Mouse (Mus musculus): ENCODE data around the gene Klf12.

Gene Klf12

GRCm38 (mm10) chr14:100284119-100284860 is at the start of gene Klf12:
TSS of gene Klf12 (minus strand) at chr14:100284679.
- peak; percentile 86 for DNase-seq (ENCODE audit: extremely low spot score, low spot score)

DNA sequence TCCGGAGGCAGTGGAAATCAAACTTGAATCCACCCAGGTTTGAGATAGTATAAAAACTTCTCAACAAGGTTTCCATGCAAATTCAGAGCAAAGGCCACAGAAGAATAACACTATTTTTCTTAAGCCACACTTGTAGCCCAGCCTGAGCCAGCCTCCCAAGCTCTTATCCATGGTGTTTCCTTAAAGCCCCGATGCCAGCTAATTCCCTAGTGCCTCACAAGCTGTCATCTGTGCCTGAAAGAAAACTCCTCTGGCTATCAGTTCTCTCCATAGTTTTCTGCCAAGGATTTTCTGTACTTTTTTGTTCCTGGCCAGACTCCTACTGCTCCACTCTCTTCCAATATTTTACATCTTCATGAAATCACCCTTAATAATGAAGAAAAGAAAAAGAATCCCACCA is 48.9 kb upstream of the Klf12 start:
- no peak for DNase-seq (ENCODE audit: extremely low spot score, low spot score)

GRCm38 (mm10) chr14:100328602-100329276 is 44.3 kb upstream of the Klf12 start:
- no peak for DNase-seq (ENCODE audit: extremely low spot score, low spot score)

DNA sequence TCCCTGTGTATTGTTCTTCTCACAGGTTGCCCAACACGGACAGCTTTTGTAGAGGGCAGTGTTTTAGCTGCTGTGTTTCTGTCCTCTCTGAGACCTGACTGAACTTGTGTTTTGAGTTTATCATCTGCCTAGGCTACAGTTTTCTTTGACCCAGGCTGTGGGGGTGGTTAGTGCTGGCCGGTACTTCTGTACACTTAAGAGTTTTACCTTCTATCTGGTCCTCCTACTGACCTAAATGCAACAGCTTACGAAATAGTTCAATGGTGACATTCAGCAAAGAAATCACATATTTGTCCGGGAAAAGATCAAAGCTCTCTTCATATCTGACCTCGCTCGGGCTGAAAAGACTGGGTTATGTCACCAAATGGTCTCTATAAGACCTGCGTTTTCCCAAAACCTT is 39.8 kb upstream of the Klf12 start:
- DNase-seq (ENCODE audit: extremely low spot score, low spot score): no peak

DNA sequence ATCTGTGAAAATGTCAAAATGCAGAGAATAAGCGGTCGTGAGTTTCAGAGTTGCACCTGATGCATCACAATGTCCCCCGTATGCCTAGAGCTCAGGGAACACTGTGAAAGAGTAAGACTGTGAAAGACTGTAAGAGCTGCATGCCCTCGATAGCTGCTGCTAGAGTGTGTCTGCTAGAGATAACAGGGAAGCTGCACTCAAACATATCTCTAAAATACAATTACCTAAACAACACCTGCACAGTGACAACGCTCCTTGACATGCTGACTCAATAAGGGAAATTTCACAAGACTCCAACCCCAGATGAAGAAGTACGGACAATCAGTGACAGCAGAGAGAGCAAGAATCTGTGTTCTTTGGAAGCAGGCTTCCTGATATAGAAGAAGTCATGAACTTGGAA is 37.5 kb upstream of the Klf12 start:
- no peak for DNase-seq (ENCODE audit: extremely low spot score, low spot score)

DNA sequence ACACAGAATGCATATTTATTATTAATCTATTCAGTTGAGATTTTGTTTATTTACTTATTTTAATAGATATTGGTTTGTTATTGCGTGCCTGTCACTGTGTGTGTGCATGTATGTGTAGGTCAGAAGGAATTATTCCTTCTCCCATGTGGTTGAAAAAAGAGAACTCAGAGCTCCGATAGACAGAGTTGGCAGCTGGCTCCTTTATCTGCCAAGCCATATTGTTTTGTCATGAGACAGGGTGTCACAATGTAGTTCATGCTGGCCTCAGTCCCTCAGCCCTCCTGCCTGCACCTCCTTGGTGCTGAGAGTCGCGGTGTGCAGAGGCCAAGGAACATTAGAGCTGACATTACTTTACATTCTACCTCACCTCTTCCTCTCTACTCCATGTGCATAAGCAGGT is 32.3 kb upstream of the Klf12 start:
- DNase-seq (ENCODE audit: extremely low spot score, low spot score): no peak

- DNase-seq (ENCODE audit: extremely low spot score, low spot score): peak; percentile 36
Measured at GRCm38 (mm10) chr14:100314099-100314498, 29.6 kb upstream of the Klf12 start.

- no peak for DNase-seq (ENCODE audit: extremely low spot score, low spot score)
Measured at GRCm38 (mm10) chr14:100300905-100301304, 16.4 kb upstream of the Klf12 start.

DNA sequence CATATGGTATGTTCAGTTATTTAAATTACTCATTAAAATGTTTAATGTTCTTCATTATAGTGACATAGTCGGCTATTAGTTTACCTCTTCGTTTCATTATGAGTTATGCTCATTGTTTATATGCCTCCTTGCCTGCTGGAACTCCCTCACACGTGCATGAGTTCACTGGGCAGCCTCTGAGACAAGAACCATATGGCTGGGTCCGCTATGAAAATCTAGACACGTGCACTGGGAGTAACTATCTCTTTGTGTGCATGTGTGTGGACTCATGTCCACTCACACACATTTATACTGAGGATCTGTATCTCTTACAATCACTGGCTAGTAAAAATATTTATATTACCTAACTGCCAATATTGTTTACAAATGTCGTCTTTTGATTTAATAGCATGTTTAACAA is 14.4 kb upstream of the Klf12 start:
- DNase-seq (ENCODE audit: extremely low spot score, low spot score): no peak

- peak; percentile 49 for DNase-seq (ENCODE audit: extremely low spot score, low spot score)
Measured at GRCm38 (mm10) chr14:100286586-100287241, 2.2 kb upstream of the Klf12 start.

DNA sequence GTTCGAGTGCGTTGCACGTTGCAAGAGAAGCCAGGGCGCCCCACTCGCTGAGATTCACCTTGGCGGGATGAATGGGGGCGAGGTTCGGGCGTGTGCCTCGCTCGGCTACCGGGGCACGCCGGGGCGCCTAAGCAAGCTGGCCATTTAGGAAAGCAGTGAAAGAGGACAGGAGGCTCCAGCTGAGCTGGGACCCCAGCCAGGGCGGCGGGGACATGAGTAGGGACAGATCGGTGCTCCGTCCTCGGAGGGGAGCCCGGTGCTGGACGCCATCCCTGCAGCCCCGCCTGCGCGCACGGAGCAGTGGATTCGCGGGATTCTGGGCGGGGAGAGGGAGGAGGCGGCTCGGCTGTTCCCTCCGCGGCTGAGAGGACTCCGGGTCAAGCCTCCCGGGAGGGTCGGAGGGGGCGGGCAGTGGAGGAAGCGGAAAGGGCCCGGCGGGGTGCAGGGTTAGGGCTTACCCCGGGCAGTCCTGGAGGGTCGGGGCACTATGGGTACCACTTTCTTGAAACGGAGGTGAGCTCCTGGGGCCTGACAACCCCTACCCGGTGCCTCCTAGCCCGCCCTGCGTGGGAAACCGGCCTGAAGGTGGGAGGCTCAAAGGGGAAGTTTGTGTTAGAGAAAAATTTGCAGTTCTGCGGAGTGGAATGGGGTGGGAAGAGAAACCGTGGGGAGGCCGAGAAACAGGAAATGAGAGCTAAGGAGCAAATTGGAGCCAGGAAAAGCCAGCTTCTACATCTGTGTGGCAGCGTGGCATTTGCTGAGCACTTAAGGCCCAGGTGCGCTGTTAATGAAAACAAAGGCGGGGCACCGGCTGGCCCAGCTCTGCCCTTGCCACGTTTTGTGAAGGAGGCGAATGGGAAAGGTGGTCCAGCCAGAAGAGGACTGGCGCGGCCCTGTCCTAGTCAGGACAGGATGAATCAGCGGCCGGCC is 1.4 kb upstream of the Klf12 start:
- DNase-seq (ENCODE audit: extremely low spot score, low spot score): no peak

DNA sequence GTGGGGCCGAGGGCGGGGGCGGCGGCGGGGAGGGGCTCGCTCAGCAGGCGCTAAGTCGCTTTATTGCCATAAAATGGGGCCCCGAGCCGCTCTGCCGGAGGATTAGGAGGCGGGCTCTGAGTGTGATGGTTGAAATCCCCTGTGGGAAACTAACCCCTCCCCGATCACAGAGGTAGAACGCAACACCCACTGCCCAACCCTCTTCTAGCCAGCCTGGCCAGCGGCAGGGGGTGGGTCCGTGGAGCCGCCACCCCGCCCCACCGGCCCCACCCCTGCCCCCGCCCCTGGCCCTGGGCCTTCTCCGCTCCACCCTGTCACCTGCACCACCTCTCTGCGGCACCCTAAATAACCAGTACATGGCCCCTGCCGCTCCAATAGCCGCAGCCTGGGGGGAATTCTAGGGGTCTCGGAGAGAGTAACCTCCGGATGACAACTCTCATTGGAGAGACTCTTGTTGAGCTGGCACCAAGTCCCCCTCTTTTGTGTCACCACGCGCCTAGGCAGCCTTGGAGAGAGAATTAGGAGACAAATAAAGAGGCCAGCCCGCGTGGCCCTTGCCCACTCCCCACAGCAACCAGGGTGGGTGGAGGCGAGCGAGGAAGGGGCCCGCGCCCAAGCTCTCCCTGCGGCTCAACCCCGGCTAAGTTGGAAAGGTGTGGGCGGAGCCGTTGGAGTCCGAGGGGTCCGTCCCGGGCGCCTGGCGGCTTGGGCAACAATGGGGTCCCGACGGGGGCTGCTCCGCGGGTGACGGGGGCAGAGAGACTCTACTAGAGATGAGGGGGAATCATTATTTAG is 579 bp upstream of the Klf12 start:
- DNase-seq (ENCODE audit: extremely low spot score, low spot score): peak; percentile 86

GRCm38 (mm10) chr14:100283411-100284118 is 914 bp downstream of the Klf12 start:
- peak; percentile 61 for DNase-seq (ENCODE audit: extremely low spot score, low spot score)

GRCm38 (mm10) chr14:100282651-100283050 is 1.8 kb downstream of the Klf12 start:
- DNase-seq (ENCODE audit: extremely low spot score, low spot score): no peak

DNA sequence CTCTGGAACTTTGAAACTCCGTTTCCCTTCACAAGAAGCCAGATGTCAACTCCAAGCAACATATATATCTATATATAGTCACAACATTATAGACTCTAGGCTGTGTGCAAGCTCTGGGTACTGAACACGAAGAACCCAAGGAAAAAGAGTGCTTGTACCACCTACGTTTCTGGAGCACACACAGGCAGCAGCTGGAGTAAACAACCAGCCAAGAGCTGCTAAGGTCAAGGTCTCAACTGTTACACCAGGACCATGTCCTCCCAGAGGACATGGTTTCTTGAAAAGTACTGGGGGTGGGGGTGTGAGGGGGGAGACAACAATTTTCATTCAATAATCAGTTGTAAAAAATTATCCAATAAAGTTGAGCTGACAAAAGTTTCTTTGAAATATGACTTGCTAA is 2.7 kb downstream of the Klf12 start:
- DNase-seq (ENCODE audit: extremely low spot score, low spot score): no peak

DNA sequence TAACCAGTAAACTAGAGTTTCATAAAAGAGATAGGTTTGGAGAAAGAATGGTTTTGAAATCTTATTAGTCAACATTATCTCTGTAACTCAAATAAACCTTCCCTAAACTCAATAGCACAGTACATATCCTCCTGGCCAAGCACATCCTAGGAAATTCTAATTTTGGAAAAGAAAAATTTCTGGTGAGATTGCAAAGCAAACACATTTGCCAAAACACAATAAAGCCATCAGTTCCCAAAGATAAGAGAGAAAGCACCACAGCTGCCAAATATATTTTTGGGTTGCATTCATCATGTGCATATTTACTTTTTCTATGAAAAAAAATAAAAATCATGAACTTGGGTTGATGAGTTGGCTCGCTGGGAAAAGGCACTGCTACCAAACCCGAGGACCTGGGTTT is 10.3 kb downstream of the Klf12 start:
- no peak for DNase-seq (ENCODE audit: extremely low spot score, low spot score)

DNA sequence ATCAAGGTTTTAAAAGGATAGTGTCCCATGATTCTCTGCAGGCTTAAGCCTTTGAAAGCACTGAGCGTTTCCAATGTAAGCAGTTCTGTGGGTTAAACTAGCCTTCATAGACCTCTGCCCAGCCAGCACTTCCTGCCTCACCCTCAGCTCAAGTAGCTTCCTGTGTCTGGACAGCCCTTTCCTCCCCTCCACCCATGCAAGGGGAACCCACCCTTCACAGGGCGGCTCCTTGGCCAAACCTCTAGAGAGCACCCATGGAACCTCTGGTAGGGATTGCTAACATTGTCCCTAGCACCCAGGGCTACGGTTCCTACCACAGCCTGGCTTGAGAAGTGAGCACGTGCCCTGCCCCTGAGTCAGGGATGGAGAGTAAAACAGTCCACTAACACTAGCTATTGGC is 23.9 kb downstream of the Klf12 start:
- no peak for DNase-seq (ENCODE audit: extremely low spot score, low spot score)

GRCm38 (mm10) chr14:100243046-100243445 is 41.4 kb downstream of the Klf12 start:
- DNase-seq (ENCODE audit: extremely low spot score, low spot score): no peak

DNA sequence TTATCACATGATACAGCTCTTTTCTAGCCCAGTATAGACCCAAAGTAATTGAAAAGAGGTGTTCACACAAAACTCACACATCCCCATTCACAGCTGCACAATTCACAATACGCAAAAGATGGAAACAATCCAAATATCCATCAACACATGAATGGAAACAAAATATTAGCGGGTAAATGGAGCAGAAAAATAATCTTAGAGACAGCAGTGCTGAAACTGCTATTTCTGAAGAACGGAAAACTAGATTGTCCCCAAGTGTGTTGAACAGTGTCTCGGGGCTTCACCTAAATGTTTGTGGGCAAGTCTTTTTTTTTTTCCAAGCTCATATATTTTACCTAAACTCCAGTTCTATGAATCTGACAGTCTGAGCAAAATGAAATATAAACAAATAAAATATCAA is 44.6 kb downstream of the Klf12 start:
- DNase-seq (ENCODE audit: extremely low spot score, low spot score): no peak

- no peak for DNase-seq (ENCODE audit: extremely low spot score, low spot score)
Measured at GRCm38 (mm10) chr14:100236757-100237156, 47.7 kb downstream of the Klf12 start.

Measured in neural tube, embryonic 10.5 days (tissue).